Mouse (Mus musculus): ENCODE measurements around the gene Kcnk10. TPM values are rescaled to one million over a fixed set of nuclear protein-coding genes. Genes with fewer than 3 reads are reported as not detected.

Gene Kcnk10
- polyA plus RNA-seq, 1 experiment from 2014 or later, result 0.49 TPM

GRCm38 (mm10) chr12:98459889-98460288, 118.2 kb downstream of the Kcnk10 start:
- Histone ChIP-seq H3K4me1 (replicated peaks; ENCODE audit: insufficient read depth, low read length) (no peaks in the 10 kb centered on the region), H3K27ac (no peak overlapping the region), H3K36me3 (ENCODE audit: insufficient read depth, low read length) (no peaks in the 10 kb centered on the region), H3K9me3 (replicated peaks; ENCODE audit: low read length) (no peaks in the 10 kb centered on the region), H3K27me3 (ENCODE audit: insufficient read depth, low read length) (no peaks in the 10 kb centered on the region), H3K4me3 (replicated peaks; ENCODE audit: low read depth, low read length) (no peak overlapping the region), H3K9ac (ENCODE audit: low read depth, low read length) (no peak overlapping the region), H3K4me2 (ENCODE audit: low read length) (no peak overlapping the region)
- 49% methylated on average over 3 of the region's 3 CpGs for WGBS
- peak; percentile 48 for TF ChIP-seq CTCF (IDR thresholded peaks at IDR 0.05; ENCODE audit: low read depth)
- no peak for DNase-seq (ENCODE audit: low spot score)
- no peak for ATAC-seq (replicated peaks; ENCODE audit: low FRiP score, low read depth)

GRCm38 (mm10) chr12:98458944-98459343, 119.2 kb downstream of the Kcnk10 start:
- no peaks in the 10 kb centered on the region for H3K36me3 ChIP-seq (ENCODE audit: insufficient read depth, low read length)
- H3K9ac ChIP-seq (ENCODE audit: low read depth, low read length), result no peak overlapping the region
- ATAC-seq (replicated peaks; ENCODE audit: low FRiP score, low read depth) (no peak), DNase-seq (ENCODE audit: low spot score) (no peak)
- WGBS, result 89% methylated on average over 4 of the region's 4 CpGs
- H3K4me2 ChIP-seq (ENCODE audit: low read length), result no peak overlapping the region
- H3K4me3 ChIP-seq (replicated peaks; ENCODE audit: low read depth, low read length), result no peak overlapping the region
- H3K4me1 ChIP-seq (replicated peaks; ENCODE audit: insufficient read depth, low read length), result no peaks in the 10 kb centered on the region
- no peak for TF ChIP-seq CTCF (IDR thresholded peaks at IDR 0.05; ENCODE audit: low read depth)
- no peak overlapping the region for H3K27ac ChIP-seq
- no peaks in the 10 kb centered on the region for H3K27me3 ChIP-seq (ENCODE audit: insufficient read depth, low read length)
- H3K9me3 ChIP-seq (replicated peaks; ENCODE audit: low read length), result no peaks in the 10 kb centered on the region

- Histone ChIP-seq H3K9ac (ENCODE audit: low read depth, low read length) (no peak overlapping the region), H3K4me2 (ENCODE audit: low read length) (no peak overlapping the region), H3K27ac (no peak overlapping the region), H3K36me3 (ENCODE audit: insufficient read depth, low read length) (no peaks in the 10 kb centered on the region), H3K4me3 (replicated peaks; ENCODE audit: low read depth, low read length) (no peak overlapping the region), H3K4me1 (replicated peaks; ENCODE audit: insufficient read depth, low read length) (no peaks in the 10 kb centered on the region), H3K27me3 (ENCODE audit: insufficient read depth, low read length) (no peaks in the 10 kb centered on the region), H3K9me3 (replicated peaks; ENCODE audit: low read length) (no peaks in the 10 kb centered on the region)
- no peak for TF ChIP-seq CTCF (IDR thresholded peaks at IDR 0.05; ENCODE audit: low read depth)
- WGBS, result 88% methylated on average over 5 of the region's 5 CpGs
- DNase-seq (ENCODE audit: low spot score) (no peak), ATAC-seq (replicated peaks; ENCODE audit: low FRiP score, low read depth) (no peak)
Measured at GRCm38 (mm10) chr12:98458516-98458915, 119.6 kb downstream of the Kcnk10 start.

- H3K4me2 ChIP-seq (ENCODE audit: low read length), result no peak overlapping the region
- H3K4me1 ChIP-seq (replicated peaks; ENCODE audit: insufficient read depth, low read length), result no peaks in the 10 kb centered on the region
- 87% methylated on average over 17 of the region's 17 CpGs for WGBS
- DNase-seq (ENCODE audit: low spot score) (no peak), ATAC-seq (replicated peaks; ENCODE audit: low FRiP score, low read depth) (no peak)
- H3K4me3 ChIP-seq (replicated peaks; ENCODE audit: low read depth, low read length), result no peak overlapping the region
- no peak for TF ChIP-seq CTCF (IDR thresholded peaks at IDR 0.05; ENCODE audit: low read depth)
- H3K9ac ChIP-seq (ENCODE audit: low read depth, low read length), result no peak overlapping the region
- H3K27ac ChIP-seq, result no peak overlapping the region
- H3K27me3 ChIP-seq (ENCODE audit: insufficient read depth, low read length), result no peaks in the 10 kb centered on the region
- H3K36me3 ChIP-seq (ENCODE audit: insufficient read depth, low read length), result no peaks in the 10 kb centered on the region
- H3K9me3 ChIP-seq (replicated peaks; ENCODE audit: low read length), result no peaks in the 10 kb centered on the region
Measured at GRCm38 (mm10) chr12:98453161-98453560, 124.9 kb downstream of the Kcnk10 start.

GRCm38 (mm10) chr12:98452646-98453045, 125.5 kb downstream of the Kcnk10 start:
- Histone ChIP-seq H3K4me1 (replicated peaks; ENCODE audit: insufficient read depth, low read length) (no peaks in the 10 kb centered on the region), H3K9ac (ENCODE audit: low read depth, low read length) (no peak overlapping the region), H3K9me3 (replicated peaks; ENCODE audit: low read length) (no peaks in the 10 kb centered on the region), H3K36me3 (ENCODE audit: insufficient read depth, low read length) (no peaks in the 10 kb centered on the region), H3K4me3 (replicated peaks; ENCODE audit: low read depth, low read length) (no peak overlapping the region), H3K27ac (no peak overlapping the region), H3K27me3 (ENCODE audit: insufficient read depth, low read length) (no peaks in the 10 kb centered on the region), H3K4me2 (ENCODE audit: low read length) (no peak overlapping the region)
- WGBS, result 88% methylated on average over 7 of the region's 7 CpGs
- no peak for ATAC-seq (replicated peaks; ENCODE audit: low FRiP score, low read depth)
- DNase-seq (ENCODE audit: low spot score), result no peak
- no peak for TF ChIP-seq CTCF (IDR thresholded peaks at IDR 0.05; ENCODE audit: low read depth)

- H3K36me3 ChIP-seq (ENCODE audit: insufficient read depth, low read length), result no peaks in the 10 kb centered on the region
- no peak overlapping the region for H3K4me2 ChIP-seq (ENCODE audit: low read length)
- no peak overlapping the region for H3K4me3 ChIP-seq (replicated peaks; ENCODE audit: low read depth, low read length)
- ATAC-seq (replicated peaks; ENCODE audit: low FRiP score, low read depth) (no peak), DNase-seq (ENCODE audit: low spot score) (no peak)
- no peaks in the 10 kb centered on the region for H3K9me3 ChIP-seq (replicated peaks; ENCODE audit: low read length)
- no peak overlapping the region for H3K27ac ChIP-seq
- H3K27me3 ChIP-seq (ENCODE audit: insufficient read depth, low read length), result no peaks in the 10 kb centered on the region
- TF ChIP-seq CTCF (IDR thresholded peaks at IDR 0.05; ENCODE audit: low read depth), result no peak
- WGBS, result 77% methylated on average over 5 of the region's 5 CpGs
- no peaks in the 10 kb centered on the region for H3K4me1 ChIP-seq (replicated peaks; ENCODE audit: insufficient read depth, low read length)
- no peak overlapping the region for H3K9ac ChIP-seq (ENCODE audit: low read depth, low read length)
Measured at GRCm38 (mm10) chr12:98445637-98446036, 132.5 kb downstream of the Kcnk10 start.

- Histone ChIP-seq H3K4me3 (replicated peaks; ENCODE audit: low read depth, low read length) (no peak overlapping the region), H3K9ac (ENCODE audit: low read depth, low read length) (no peak overlapping the region), H3K9me3 (replicated peaks; ENCODE audit: low read length) (no peaks in the 10 kb centered on the region), H3K4me1 (replicated peaks; ENCODE audit: insufficient read depth, low read length) (no peaks in the 10 kb centered on the region), H3K36me3 (ENCODE audit: insufficient read depth, low read length) (no peaks in the 10 kb centered on the region), H3K27me3 (ENCODE audit: insufficient read depth, low read length) (no peaks in the 10 kb centered on the region), H3K4me2 (ENCODE audit: low read length) (no peak overlapping the region), H3K27ac (no peak overlapping the region)
- 89% methylated on average over 5 of the region's 5 CpGs for WGBS
- TF ChIP-seq CTCF (IDR thresholded peaks at IDR 0.05; ENCODE audit: low read depth), result no peak
- ATAC-seq (replicated peaks; ENCODE audit: low FRiP score, low read depth) (no peak), DNase-seq (ENCODE audit: low spot score) (no peak)
Measured at GRCm38 (mm10) chr12:98444860-98445259, 133.2 kb downstream of the Kcnk10 start.
